Mouse (Mus musculus): ENCODE data around the gene Sycp2l.

The Sycp2l gene

GRCm38 (mm10) chr13:41220304-41220834 lies 106.3 kb downstream of the Sycp2l start, which contains the start of gene Elovl2:
Gene Elovl2 (minus strand): TSS chr13:41220405.
- DNase-seq (ENCODE audit: extremely low spot score, low read depth, low spot score): no peak

All from hindlimb bud, embryonic 11.5 days (tissue).